Mouse (Mus musculus) kidney, postnatal 0 days (tissue): Measurements from ENCODE around the gene Mgat4a. TPM values are rescaled to one million over a fixed set of nuclear protein-coding genes. Genes with fewer than 3 reads are reported as not detected.
A peak's percentile ranks its signal among the peaks of the same experiment; 100 is the strongest.

Experiments used
- ATAC-seq: fragments of 200-750 bp; cut with Nextera tagmentation; replicated peaks from 2 replicates; pipeline ENCODE4 v1.8.0; 2017; ENCODE audit warnings: low read depth, moderate number of reproducible peaks, moderate TSS enrichment, moderate library complexity; ENCODE audit not compliant: low FRiP score
- DNase-seq: peaks from one replicate; pipeline ENCODE4 v3.0.0-alpha.2; 2016; ENCODE audit warnings: low spot score
- H3K27ac ChIP-seq: fragments of 300-500 bp; sonication (generic); 2 replicates; pipeline ENCODE4 v1.5.1; 2014; ENCODE audit warnings: mild to moderate bottlenecking
- H3K27me3 ChIP-seq: fragments of 300-500 bp; sonication (generic); 2 replicates; pipeline ENCODE4 v1.6.1; 2014; ENCODE audit warnings: low read length, mixed read lengths; ENCODE audit not compliant: insufficient read depth
- H3K36me3 ChIP-seq: fragments of 300-500 bp; sonication (generic); 2 replicates; pipeline ENCODE4 v1.6.1; 2014; ENCODE audit warnings: low read length, mixed read lengths; ENCODE audit not compliant: insufficient read depth
- H3K4me1 ChIP-seq: fragments of 300-500 bp; sonication (generic); replicated peaks from 2 replicates; pipeline ENCODE4 v1.6.1; 2014; ENCODE audit warnings: antibody characterized with exemption, low read length, mixed read lengths; ENCODE audit not compliant: insufficient read depth
- H3K4me2 ChIP-seq: fragments of 300-500 bp; sonication (generic); 2 replicates; pipeline ENCODE4 v1.6.1; 2014; ENCODE audit warnings: mild to moderate bottlenecking, low read length, moderate library complexity, mixed read lengths
- H3K4me3 ChIP-seq: fragments of 300-500 bp; sonication (generic); replicated peaks from 2 replicates; pipeline ENCODE4 v1.5.1; 2014; ENCODE audit warnings: low read depth, low read length
- H3K9ac ChIP-seq: fragments of 300-500 bp; sonication (generic); 2 replicates; pipeline ENCODE4 v1.6.1; 2014; ENCODE audit warnings: low read depth, low read length
- H3K9me3 ChIP-seq: fragments of 300-500 bp; sonication (generic); replicated peaks from 2 replicates; pipeline ENCODE4 v1.6.1; 2016; ENCODE audit warnings: low read length, inconsistent platforms, mixed read lengths
- CTCF ChIP-seq: IDR thresholded peaks from 2 replicates; pipeline ENCODE4 v1.5.1; 2016; ENCODE audit warnings: antibody characterized with exemption, low read depth, mild to moderate bottlenecking, moderate library complexity
- WGBS: fragments of 180-500 bp; shearing (Covaris S2); extraction: QIAGEN DNeasy Blood & Tissue Kit; methylation state at CpG from one replicate; pipeline ENCODE4 v1.1.7; 2014; 5-methylcytosine and 5-hydroxymethylcytosine counted together
- polyA plus RNA-seq: library from polyadenylated mRNA; unstranded; fragments of >200 nt; fragmentation: Nextera tagmentation; extraction: Ambion mirVana; gene quantifications from 2 replicates; pipeline ENCODE4 v1.2.1, GENCODE M21; 2015

Mgat4a gene
- polyA plus RNA-seq, 1 experiment from 2014 or later = 8.3 TPM

- no peak for TF ChIP-seq CTCF
- no peaks in the 10 kb centered on the region for H3K4me1 ChIP-seq
- no peak overlapping the region for H3K4me2 ChIP-seq
- WGBS = 79% methylated on average over 1 of the region's 1 CpGs
- H3K9ac ChIP-seq = no peak overlapping the region
- H3K9me3 ChIP-seq = no peaks in the 10 kb centered on the region
- H3K27me3 ChIP-seq = no peaks in the 10 kb centered on the region
- H3K36me3 ChIP-seq = no peaks in the 10 kb centered on the region
- no peak for DNase-seq
- no peak for ATAC-seq
- no peak overlapping the region for H3K27ac ChIP-seq
- no peak overlapping the region for H3K4me3 ChIP-seq
These were observed 27.6 kb upstream of the Mgat4a start for GRCm38 (mm10) chr1:37568379-37568778.

GRCm38 (mm10) chr1:37566754-37567153 is 25.9 kb upstream of the Mgat4a start:
- DNase-seq (no peak), ATAC-seq (no peak)
- 50% methylated on average over 4 of the region's 4 CpGs for WGBS
- H3K4me3 ChIP-seq = no peak overlapping the region
- H3K27ac ChIP-seq = 0 out of 2 replicates have a peak overlapping the region, but pooled peaks have one; percentile 0
- H3K4me2 ChIP-seq = no peak overlapping the region
- H3K36me3 ChIP-seq = no peaks in the 10 kb centered on the region
- no peaks in the 10 kb centered on the region for H3K9me3 ChIP-seq
- H3K4me1 ChIP-seq = no peaks in the 10 kb centered on the region
- TF ChIP-seq CTCF = no peak
- no peaks in the 10 kb centered on the region for H3K27me3 ChIP-seq
- no peak overlapping the region for H3K9ac ChIP-seq

GRCm38 (mm10) chr1:37566344-37566743 is 25.5 kb upstream of the Mgat4a start:
- no peak for TF ChIP-seq CTCF

GRCm38 (mm10) chr1:37565396-37565795 is 24.6 kb upstream of the Mgat4a start:
- TF ChIP-seq CTCF = no peak
- Histone ChIP-seq H3K9me3 (no peaks in the 10 kb centered on the region), H3K36me3 (no peaks in the 10 kb centered on the region), H3K9ac (no peak overlapping the region), H3K4me1 (no peaks in the 10 kb centered on the region), H3K4me3 (no peak overlapping the region), H3K27ac (no peak overlapping the region), H3K27me3 (no peaks in the 10 kb centered on the region), H3K4me2 (no peak overlapping the region)
- 51% methylated on average over 6 of the region's 6 CpGs for WGBS
- DNase-seq = no peak
- ATAC-seq = no peak

More at GRCm38 (mm10) chr1:37566344-37566743, 25.5 kb upstream of the Mgat4a start:
- Histone ChIP-seq H3K27me3 (no peaks in the 10 kb centered on the region), H3K4me2 (no peak overlapping the region), H3K9ac (no peak overlapping the region), H3K36me3 (no peaks in the 10 kb centered on the region), H3K9me3 (no peaks in the 10 kb centered on the region), H3K27ac (0 out of 2 replicates have a peak overlapping the region, but pooled peaks have one; percentile 0), H3K4me3 (no peak overlapping the region), H3K4me1 (no peaks in the 10 kb centered on the region)
- 45% methylated on average over 2 of the region's 2 CpGs for WGBS
- DNase-seq = no peak
- no peak for ATAC-seq

DNA sequence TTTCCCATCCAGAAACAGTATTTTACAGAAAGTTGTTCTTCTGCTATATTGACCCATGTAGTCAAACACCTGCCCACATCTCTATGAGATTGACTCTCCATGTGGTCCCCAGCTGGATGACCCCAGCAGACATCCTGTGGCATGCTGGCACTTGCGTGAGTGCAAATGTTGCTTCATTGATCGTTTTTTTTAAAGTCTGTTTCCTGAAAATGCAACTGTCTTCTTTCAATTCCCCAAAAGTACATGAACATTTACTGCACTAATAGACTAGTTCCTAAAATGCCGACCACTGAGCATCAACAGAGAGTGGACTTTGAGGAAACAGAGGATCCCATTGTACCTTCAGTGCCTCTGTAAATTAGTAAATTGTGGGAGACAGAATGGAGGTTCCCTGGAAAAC is 21.1 kb upstream of the Mgat4a start:
- no peak overlapping the region for H3K4me3 ChIP-seq
- ATAC-seq = no peak
- H3K9me3 ChIP-seq = no peaks in the 10 kb centered on the region
- H3K36me3 ChIP-seq = no peaks in the 10 kb centered on the region
- H3K27ac ChIP-seq = no peak overlapping the region
- DNase-seq = no peak
- no peak overlapping the region for H3K9ac ChIP-seq
- no peaks in the 10 kb centered on the region for H3K4me1 ChIP-seq
- H3K4me2 ChIP-seq = no peak overlapping the region
- TF ChIP-seq CTCF = no peak
- 81% methylated on average over 3 of the region's 3 CpGs for WGBS
- no peaks in the 10 kb centered on the region for H3K27me3 ChIP-seq

DNA sequence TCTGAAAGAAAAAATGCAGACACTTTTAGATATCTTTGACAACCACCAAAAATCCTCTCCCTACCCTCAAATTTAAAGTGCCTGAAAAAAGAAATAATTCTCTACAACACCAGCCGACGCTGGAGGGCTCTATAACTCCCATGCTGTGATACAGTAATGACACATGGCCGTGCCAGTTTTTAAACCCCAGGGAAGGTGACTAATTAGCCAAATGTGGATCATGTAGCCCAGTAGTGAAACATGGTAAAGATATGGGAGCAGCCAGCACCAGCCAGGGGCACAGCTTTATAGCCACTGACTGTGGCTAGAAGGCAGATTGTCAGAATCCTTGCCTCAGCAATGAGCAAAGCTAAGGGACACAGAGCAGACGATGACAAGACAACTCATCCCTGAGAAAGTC is 19.5 kb upstream of the Mgat4a start:
- Histone ChIP-seq H3K27me3 (no peaks in the 10 kb centered on the region), H3K4me2 (no peak overlapping the region), H3K9me3 (no peaks in the 10 kb centered on the region), H3K4me3 (no peak overlapping the region), H3K27ac (no peak overlapping the region), H3K36me3 (no peaks in the 10 kb centered on the region), H3K4me1 (no peaks in the 10 kb centered on the region), H3K9ac (no peak overlapping the region)
- WGBS = 80% methylated on average over 4 of the region's 4 CpGs
- TF ChIP-seq CTCF = no peak
- DNase-seq = no peak
- ATAC-seq = no peak

DNA sequence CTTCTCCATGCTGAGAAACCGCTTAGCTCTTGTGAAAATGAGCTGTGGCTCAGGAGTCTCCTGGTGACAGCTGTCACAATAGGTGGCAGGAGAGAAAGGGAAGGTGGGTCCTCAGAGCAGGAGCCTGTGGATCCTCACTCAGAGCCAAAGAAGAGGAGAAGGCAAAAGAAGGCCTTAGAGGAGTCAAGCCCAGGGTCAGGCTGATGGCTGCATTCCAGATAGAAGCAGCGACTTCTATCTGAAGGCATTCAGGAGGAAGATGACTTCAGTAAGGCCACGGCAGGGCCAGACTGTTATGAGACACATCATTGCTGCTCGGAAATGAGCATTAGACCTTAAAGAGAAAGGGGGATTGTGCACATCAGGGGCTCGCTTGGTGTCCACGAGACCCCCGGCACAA is 11.2 kb upstream of the Mgat4a start:
- Histone ChIP-seq H3K9me3 (no peaks in the 10 kb centered on the region), H3K4me3 (no peak overlapping the region), H3K4me1 (no peaks in the 10 kb centered on the region), H3K9ac (no peak overlapping the region), H3K27ac (no peak overlapping the region), H3K36me3 (no peaks in the 10 kb centered on the region), H3K27me3 (no peaks in the 10 kb centered on the region), H3K4me2 (no peak overlapping the region)
- WGBS = 79% methylated on average over 7 of the region's 7 CpGs
- DNase-seq (no peak), ATAC-seq (no peak)
- TF ChIP-seq CTCF = no peak
